In the genomic region with DNA sequence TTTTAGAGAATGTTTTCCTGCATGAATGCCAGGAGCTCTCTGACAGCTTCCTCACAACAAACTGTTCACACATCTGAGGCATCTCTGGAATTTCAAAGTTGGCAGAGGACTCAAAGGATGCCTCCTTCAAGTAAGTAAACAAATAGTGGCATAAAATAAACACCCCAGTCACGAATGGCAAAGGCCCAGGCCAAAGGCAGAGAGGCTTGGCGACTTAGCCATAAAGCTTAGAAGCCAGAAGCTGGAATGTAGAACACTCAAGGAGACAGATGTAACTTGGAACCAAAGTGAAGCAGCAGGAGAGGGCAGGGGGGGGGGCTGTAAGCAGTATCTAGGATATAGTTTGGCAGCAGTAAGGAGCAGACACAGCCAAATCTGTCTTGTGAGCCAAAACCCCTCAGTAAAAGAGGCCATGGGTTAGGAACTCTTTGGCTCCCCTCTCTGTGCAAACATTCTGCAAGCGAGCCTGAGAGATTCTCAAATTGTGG, we compare ENCODE assay signal across 10 mouse cellular contexts. TPM values are rescaled to one million over a fixed set of nuclear protein-coding genes. Genes with fewer than 3 reads are reported as not detected.
DNase-seq lines count a peak whose midpoint lies in the region; ATAC-seq lines count a peak whose summit lies in the region.
"Had no signal": no experiment of that assay in that cellular context is flagged by ENCODE, and none has a peak within 500 bp of the region (broad histone marks: within the 10 kb centered on the region; RNA-seq: fewer than 3 reads in every experiment).

No protein-coding gene starts in this region.

- no peaks in the 10 kb centered on the region for H3K27me3 ChIP-seq in hindbrain, embryonic 16.5 days (replicated peaks; ENCODE audit: control insufficient read depth, insufficient read depth, low read length)
- H3K27me3 ChIP-seq in hindbrain, embryonic 11.5 days (ENCODE audit: control insufficient read depth, insufficient read depth, low read length): no peaks in the 10 kb centered on the region
- H3K27me3 ChIP-seq in limb, embryonic 15.5 days: no peaks in the 10 kb centered on the region
- H3K27me3 ChIP-seq: liver, embryonic 13.5 days had no signal

- no peaks in the 10 kb centered on the region for H3K36me3 ChIP-seq in hindbrain, embryonic 16.5 days (ENCODE audit: control insufficient read depth, insufficient read depth, low read length)
- no peaks in the 10 kb centered on the region for H3K36me3 ChIP-seq in hindbrain, embryonic 11.5 days (ENCODE audit: control insufficient read depth, insufficient read depth, low read length)
- no peaks in the 10 kb centered on the region for H3K36me3 ChIP-seq in limb, embryonic 15.5 days
- H3K36me3 ChIP-seq: liver, embryonic 13.5 days had no signal

- WGBS in hindbrain, embryonic 16.5 days: 44% methylated on average over 3 of the region's 3 CpGs
- 52% methylated on average over 3 of the region's 3 CpGs for whole genome bisulfite sequencing in hindbrain, embryonic 11.5 days
- whole genome bisulfite sequencing in limb, embryonic 15.5 days: 20% methylated on average over 3 of the region's 3 CpGs

- H3K27ac ChIP-seq in hindbrain, embryonic 16.5 days (ENCODE audit: low read depth, low read length): no peak overlapping the region
- no peak overlapping the region for H3K27ac ChIP-seq in hindbrain, embryonic 11.5 days (ENCODE audit: low read depth, low read length)
- peak overlapping the region; percentile 8; the same call in 1 of the 2 replicates for H3K27ac ChIP-seq in brown adipose tissue, adult 24 weeks (replicated peaks; ENCODE audit: low read depth, low read length)
- H3K27ac ChIP-seq in limb, embryonic 15.5 days: peak overlapping the region; percentile 18; the same call in 1 of the 2 replicates
- H3K27ac ChIP-seq: liver, embryonic 13.5 days had no signal

- H3K4me1 ChIP-seq in hindbrain, embryonic 16.5 days (ENCODE audit: control insufficient read depth, insufficient read depth, low read depth, low read length): peaks cover 4% of the 10 kb centered on the region; the same call in 1 of the 2 replicates
- H3K4me1 ChIP-seq in hindbrain, embryonic 11.5 days (replicated peaks; ENCODE audit: control insufficient read depth, insufficient read depth, low read length): no peaks in the 10 kb centered on the region
- peaks cover 7% of the 10 kb centered on the region for H3K4me1 ChIP-seq in brown adipose tissue, adult 24 weeks (ENCODE audit: control insufficient read depth, insufficient read depth, insufficient read length, low read length)
- peaks cover 13% of the 10 kb centered on the region; the same call in 1 of the 2 replicates for H3K4me1 ChIP-seq in limb, embryonic 15.5 days
- H3K4me1 ChIP-seq: liver, embryonic 13.5 days had no signal

- H3K4me3 ChIP-seq in hindbrain, embryonic 16.5 days (ENCODE audit: low read length): no peak overlapping the region
- no peak overlapping the region for H3K4me3 ChIP-seq in hindbrain, embryonic 11.5 days (ENCODE audit: low read depth, low read length)
- no peak overlapping the region for H3K4me3 ChIP-seq in brown adipose tissue, adult 24 weeks (ENCODE audit: insufficient read depth, low read depth, low read length)
- no peak overlapping the region for H3K4me3 ChIP-seq in limb, embryonic 15.5 days
- H3K4me3 ChIP-seq: liver, embryonic 13.5 days had no signal

- no peaks in the 10 kb centered on the region for H3K9me3 ChIP-seq in hindbrain, embryonic 16.5 days (ENCODE audit: control insufficient read depth, low read length)
- no peaks in the 10 kb centered on the region for H3K9me3 ChIP-seq in hindbrain, embryonic 11.5 days (ENCODE audit: control insufficient read depth, low read length)
- H3K9me3 ChIP-seq in limb, embryonic 15.5 days: no peaks in the 10 kb centered on the region
- H3K9me3 ChIP-seq: liver, embryonic 13.5 days had no signal

- no peak overlapping the region for H3K4me2 ChIP-seq in hindbrain, embryonic 16.5 days (ENCODE audit: low read length)
- no peak overlapping the region for H3K4me2 ChIP-seq in hindbrain, embryonic 11.5 days (replicated peaks; ENCODE audit: low read depth, low read length)
- H3K4me2 ChIP-seq in limb, embryonic 15.5 days: no peak overlapping the region
- H3K4me2 ChIP-seq: liver, embryonic 13.5 days had no signal

- H3K9ac ChIP-seq in hindbrain, embryonic 16.5 days (ENCODE audit: low read depth, low read length): no peak overlapping the region
- H3K9ac ChIP-seq in hindbrain, embryonic 11.5 days (ENCODE audit: low read depth, low read length): no peak overlapping the region
- H3K9ac ChIP-seq in limb, embryonic 15.5 days: no peak overlapping the region
- H3K9ac ChIP-seq: liver, embryonic 13.5 days had no signal

- DNase-seq in hindbrain, embryonic 11.5 days (ENCODE audit: low spot score): no peak
- DNase-seq in Muller cell, postnatal 12 days (ENCODE audit: inconsistent ontology term): peak; percentile 79
- no peak for DNase-seq in thymus, postnatal 36 days
- DNase-seq in adrenal gland, postnatal 4 days (ENCODE audit: low spot score in 2 of 2): no peak
- no peak for DNase-seq in adrenal gland, postnatal 25 days
- DNase-seq: embryo, embryonic 11 days; liver, embryonic 13.5 days had no signal

- peak; percentile 81 for ATAC-seq in hindbrain, embryonic 16.5 days
- no peak for ATAC-seq in hindbrain, embryonic 11.5 days (ENCODE audit: low FRiP score)
- ATAC-seq in limb, embryonic 15.5 days (ENCODE audit: insufficient number of reproducible peaks, low FRiP score, low TSS enrichment, low read depth): peak; percentile 40; the same call in 1 of the 2 replicates

RNA-seq across cellular contexts. Expression of a gene that starts 22.3 kb away (rescaled TPM):
- polyA plus RNA-seq in hindbrain, embryonic 16.5 days (2015; fragmentation: Nextera tagmentation; extraction: Ambion mirVana): not detected in 2 replicates
- polyA plus RNA-seq in hindbrain, embryonic 11.5 days (2014; fragmentation: Nextera tagmentation; extraction: Ambion mirVana): not detected in 2 replicates
- not detected in 2 replicates for polyA plus RNA-seq in brown adipose tissue, adult 24 weeks (2012; ENCODE audit: insufficient read depth, insufficient read length, missing spikeins)
- not detected in 2 replicates for polyA plus RNA-seq in limb, embryonic 15.5 days (2015; fragmentation: Nextera tagmentation; extraction: Ambion mirVana)
- total RNA-seq in adrenal gland, postnatal 4 days (2021): not detected
- total RNA-seq in adrenal gland, postnatal 25 days (2021): not detected in 2 replicates
- polyA plus RNA-seq: liver, embryonic 13.5 days had no signal

RNA-seq across cellular contexts. Expression of a gene that starts 24.4 kb away (rescaled TPM):
- polyA plus RNA-seq in hindbrain, embryonic 16.5 days (2015; fragmentation: Nextera tagmentation; extraction: Ambion mirVana): 3.7 and 5.1 TPM in 2 replicates
- 1.4 and 1.7 TPM in 2 replicates for polyA plus RNA-seq in hindbrain, embryonic 11.5 days (2014; fragmentation: Nextera tagmentation; extraction: Ambion mirVana)
- 25.2 and 31.9 TPM in 2 replicates for polyA plus RNA-seq in brown adipose tissue, adult 24 weeks (2012; ENCODE audit: insufficient read depth, insufficient read length, missing spikeins)
- 1.7 and 2.4 TPM in 2 replicates for polyA plus RNA-seq in limb, embryonic 15.5 days (2015; fragmentation: Nextera tagmentation; extraction: Ambion mirVana)
- 10 to 100 TPM; 15.9 to 23.3 TPM for total RNA-seq in adrenal gland, postnatal 4 days (2021)
- total RNA-seq in adrenal gland, postnatal 25 days (2021): 10.8 and 12.1 TPM in 2 replicates

RNA-seq across cellular contexts. Expression of a gene that starts 27.6 kb away (rescaled TPM):
- polyA plus RNA-seq in hindbrain, embryonic 16.5 days (2015; fragmentation: Nextera tagmentation; extraction: Ambion mirVana): not detected in 2 replicates
- not detected in 2 replicates for polyA plus RNA-seq in hindbrain, embryonic 11.5 days (2014; fragmentation: Nextera tagmentation; extraction: Ambion mirVana)
- polyA plus RNA-seq in brown adipose tissue, adult 24 weeks (2012; ENCODE audit: insufficient read depth, insufficient read length, missing spikeins): not detected in 2 replicates
- polyA plus RNA-seq in limb, embryonic 15.5 days (2015; fragmentation: Nextera tagmentation; extraction: Ambion mirVana): not detected in 2 replicates
- 1 to 10 TPM in 1 of 2 experiments, not detected in 1; 2.1 TPM for total RNA-seq in adrenal gland, postnatal 4 days (2021)
- total RNA-seq in adrenal gland, postnatal 25 days (2021): not detected in 2 replicates
- polyA plus RNA-seq: liver, embryonic 13.5 days had no signal

Comparison
In these comparisons a context has a peak if more than half of its experiments do, and no peak if none do; other contexts are left out.
1. H3K27ac ChIP-seq: peak in brown adipose tissue, adult 24 weeks (single experiment) and limb, embryonic 15.5 days (single experiment); none in hindbrain, embryonic 16.5 days (single experiment) and hindbrain, embryonic 11.5 days (single experiment).